Comparison of ENCODE assay signal across 7 mouse cellular contexts in genomic region chr15:36375549-36375885, GRCm38 (mm10).
DNase-seq lines count a peak whose midpoint lies in the region; ATAC-seq lines count a peak whose summit lies in the region.

No protein-coding gene starts in this region.

- H3K9ac ChIP-seq in liver, embryonic 11.5 days (ENCODE audit: low read depth, low read length) = no peak overlapping the region; the same call in 1 of the 2 replicates
- no peak overlapping the region for H3K9ac ChIP-seq in forebrain, embryonic 14.5 days (ENCODE audit: low read length)
- H3K9ac ChIP-seq in neural tube, embryonic 15.5 days (replicated peaks) = no peak overlapping the region

- H3K27ac ChIP-seq in liver, embryonic 11.5 days (ENCODE audit: low read depth, low read length) = no peak overlapping the region
- H3K27ac ChIP-seq in forebrain, embryonic 14.5 days (ENCODE audit: low read depth, low read length) = no peak overlapping the region
- no peak overlapping the region for H3K27ac ChIP-seq in limb, embryonic 10.5 days
- no peak overlapping the region for H3K27ac ChIP-seq in neural tube, embryonic 15.5 days (replicated peaks)

- H3K27me3 ChIP-seq in liver, embryonic 11.5 days (replicated peaks; ENCODE audit: control insufficient read depth, insufficient read depth, low read length) = peaks cover 3% of the 10 kb centered on the region
- no peaks in the 10 kb centered on the region; the same call in 1 of the 2 replicates for H3K27me3 ChIP-seq in forebrain, embryonic 14.5 days (replicated peaks; ENCODE audit: control insufficient read depth, insufficient read depth, low read length)
- peaks cover 37% of the 10 kb centered on the region for H3K27me3 ChIP-seq in limb, embryonic 10.5 days (ENCODE audit: low read depth, poor library complexity, severe bottlenecking)
- 0 out of 2 replicates have a peak, but pooled peaks cover 3% of the 10 kb centered on the region for H3K27me3 ChIP-seq in neural tube, embryonic 15.5 days (replicated peaks)

- H3K4me1 ChIP-seq in liver, embryonic 11.5 days (replicated peaks; ENCODE audit: control insufficient read depth, insufficient read depth, low read length) = peaks cover 8% of the 10 kb centered on the region
- H3K4me1 ChIP-seq in forebrain, embryonic 14.5 days (ENCODE audit: control insufficient read depth, insufficient read depth, low read length) = peaks cover 6% of the 10 kb centered on the region
- peaks cover 21% of the 10 kb centered on the region for H3K4me1 ChIP-seq in limb, embryonic 10.5 days
- peaks cover 22% of the 10 kb centered on the region for H3K4me1 ChIP-seq in neural tube, embryonic 15.5 days

- H3K4me2 ChIP-seq in liver, embryonic 11.5 days = peak overlapping the region; percentile 89
- peak overlapping the region; percentile 77 for H3K4me2 ChIP-seq in forebrain, embryonic 14.5 days (ENCODE audit: low read length)
- peak overlapping the region; percentile 83 for H3K4me2 ChIP-seq in neural tube, embryonic 15.5 days

- 9% methylated on average over 1 of the region's 1 CpGs for WGBS in liver, embryonic 11.5 days
- 4% methylated on average over 1 of the region's 1 CpGs for whole genome bisulfite sequencing in forebrain, embryonic 14.5 days
- WGBS in limb, embryonic 10.5 days = 0% methylated on average over 1 of the region's 1 CpGs
- 0% methylated on average over 1 of the region's 1 CpGs for WGBS in neural tube, embryonic 15.5 days

- no peak for DNase-seq in liver, embryonic 11.5 days (ENCODE audit: low spot score)
- DNase-seq in liver = no peak
- no peak for DNase-seq in forebrain, embryonic 14.5 days (ENCODE audit: low spot score)
- peak; percentile 33 for DNase-seq in limb, embryonic 10.5 days (ENCODE audit: low spot score)
- DNase-seq in cerebellum, adult 18-20 months = no peak
- DNase-seq in c-Kit-positive CD71-positive TER-119-positive erythroid progenitor cells, embryonic 14.5 days (ENCODE audit: low spot score) = no peak

- no peaks in the 10 kb centered on the region for H3K36me3 ChIP-seq in liver, embryonic 11.5 days (ENCODE audit: control insufficient read depth, insufficient read depth, low read length)
- no peaks in the 10 kb centered on the region for H3K36me3 ChIP-seq in forebrain, embryonic 14.5 days (ENCODE audit: control insufficient read depth, insufficient read depth, low read length)
- no peaks in the 10 kb centered on the region for H3K36me3 ChIP-seq in limb, embryonic 10.5 days
- no peaks in the 10 kb centered on the region for H3K36me3 ChIP-seq in neural tube, embryonic 15.5 days

- ATAC-seq in liver, embryonic 11.5 days (replicated peaks; ENCODE audit: low FRiP score) = no peak
- peak; percentile 38; the same call in 1 of the 2 replicates for ATAC-seq in forebrain, embryonic 14.5 days
- peak; percentile 10; the same call in 1 of the 2 replicates for ATAC-seq in neural tube, embryonic 15.5 days (ENCODE audit: low FRiP score)

- H3K9me3 ChIP-seq in liver, embryonic 11.5 days (ENCODE audit: control insufficient read depth, low read length) = no peaks in the 10 kb centered on the region
- no peaks in the 10 kb centered on the region for H3K9me3 ChIP-seq in forebrain, embryonic 14.5 days (replicated peaks; ENCODE audit: control insufficient read depth, low read length)
- no peaks in the 10 kb centered on the region for H3K9me3 ChIP-seq in limb, embryonic 10.5 days (replicated peaks)
- H3K9me3 ChIP-seq in neural tube, embryonic 15.5 days (replicated peaks) = no peaks in the 10 kb centered on the region

- no peak overlapping the region for H3K4me3 ChIP-seq in liver, embryonic 11.5 days (ENCODE audit: low read depth, low read length)
- no peak overlapping the region for H3K4me3 ChIP-seq in forebrain, embryonic 14.5 days (ENCODE audit: low read depth, low read length)
- H3K4me3 ChIP-seq in limb, embryonic 10.5 days = peak overlapping the region; percentile 48
- H3K4me3 ChIP-seq in neural tube, embryonic 15.5 days (replicated peaks) = peak overlapping the region; percentile 40; the same call in 1 of the 2 replicates

Comparison
In these comparisons a context has a peak if more than half of its experiments do, and no peak if none do; other contexts are left out.
1. H3K4me3 ChIP-seq: peak in limb, embryonic 10.5 days (single experiment) and neural tube, embryonic 15.5 days (single experiment); none in liver, embryonic 11.5 days (single experiment) and forebrain, embryonic 14.5 days (single experiment).
2. Peak in every context shown above with its lines, with median percentiles within 50 percentile points of each other: H3K4me2 ChIP-seq.